In the genomic region with DNA sequence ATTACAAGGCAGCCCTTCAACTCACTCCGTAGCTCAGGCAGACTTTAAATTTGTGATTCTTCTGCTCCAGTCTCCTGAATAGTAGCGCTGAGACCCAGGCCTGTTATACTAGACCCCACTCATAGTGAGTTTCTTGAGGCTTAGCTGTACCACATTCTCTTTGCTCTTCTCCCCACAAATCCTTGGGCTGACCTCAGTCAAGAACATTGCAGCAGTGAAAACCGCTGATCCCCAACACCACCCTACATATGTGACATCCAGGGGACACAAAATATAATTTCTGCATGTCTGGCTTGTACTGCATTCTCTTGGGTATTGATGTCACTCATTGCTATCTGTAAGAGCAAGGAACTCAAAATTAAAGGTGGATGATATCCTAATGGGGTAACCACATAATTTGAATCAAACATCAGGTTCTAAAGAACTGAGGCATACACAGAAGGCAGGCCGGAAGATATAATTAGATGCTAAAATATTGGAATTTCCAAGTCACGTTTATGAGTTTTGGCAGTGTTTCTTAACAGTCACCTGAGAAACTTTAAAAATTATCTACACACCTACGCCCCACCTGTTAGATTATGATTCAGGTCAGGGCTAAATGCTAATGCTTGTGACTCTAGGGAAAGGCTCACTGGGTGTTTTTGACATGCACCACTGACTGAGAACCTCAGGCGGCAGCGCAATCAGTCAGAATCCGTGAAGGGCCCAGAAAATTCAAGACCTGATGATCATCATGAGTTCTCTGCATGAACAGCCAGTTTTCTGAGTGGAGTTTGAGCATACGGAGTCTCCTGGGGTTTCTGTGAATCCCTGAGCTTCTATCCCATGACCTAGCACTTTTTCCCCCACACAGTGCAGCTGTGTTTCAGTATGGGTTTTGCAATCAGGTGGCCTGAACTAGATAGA, we compare ENCODE assay signal across 14 mouse cellular contexts. TPM values are rescaled to one million over a fixed set of nuclear protein-coding genes. Genes with fewer than 3 reads are reported as not detected.
DNase-seq lines count a peak whose midpoint lies in the region; ATAC-seq and TF ChIP-seq lines count a peak whose summit lies in the region.
"Had no signal": no experiment of that assay in that cellular context is flagged by ENCODE, and none has a peak within 500 bp of the region (broad histone marks: within the 10 kb centered on the region; RNA-seq: fewer than 3 reads in every experiment).

No protein-coding gene starts in this region.

- WGBS in heart, postnatal 0 days: 88% methylated on average over 10 of the region's 10 CpGs
- 47% methylated on average over 10 of the region's 10 CpGs for WGBS in kidney, adult 2 months
- 77% methylated on average over 10 of the region's 10 CpGs for WGBS in macrophage (ENCODE audit: missing documents)

- peak overlapping the region; percentile 65 for H3K27ac ChIP-seq in heart, postnatal 0 days (ENCODE audit: low read depth)
- H3K27ac ChIP-seq in kidney, adult 2 months (ENCODE audit: insufficient read depth, low read depth, low read length): peak overlapping the region; percentile 94
- H3K27ac ChIP-seq in macrophage: peak overlapping the region; percentile 83
- H3K27ac ChIP-seq: neural tube, embryonic 12.5 days had no signal

- no peak for ATAC-seq in heart, postnatal 0 days (ENCODE audit: insufficient read depth, low read depth)
- ATAC-seq in cerebellum, adult (ENCODE audit: insufficient number of reproducible peaks, low FRiP score, low TSS enrichment): no peak
- ATAC-seq: intestine, embryonic 15.5 days had no signal

- no peak overlapping the region for H3K9ac ChIP-seq in heart, postnatal 0 days (replicated peaks; ENCODE audit: low read depth, low read length)
- H3K9ac ChIP-seq: embryonic facial prominence, embryonic 13.5 days; intestine, embryonic 15.5 days; neural tube, embryonic 12.5 days had no signal

- TF ChIP-seq POLR2A in kidney, adult 2 months (IDR thresholded peaks at IDR 0.05; ENCODE audit: low read depth, low read length): no peak

- H3K36me3 ChIP-seq in heart, postnatal 0 days (replicated peaks; ENCODE audit: control insufficient read depth, insufficient read depth, low read length): no peaks in the 10 kb centered on the region
- H3K36me3 ChIP-seq in kidney, adult 2 months (ENCODE audit: control insufficient read depth, insufficient read depth, low read length): peaks cover 23% of the 10 kb centered on the region; the same call in 1 of the 2 replicates
- peaks cover 12% of the 10 kb centered on the region; the same call in 1 of the 2 replicates for H3K36me3 ChIP-seq in macrophage (ENCODE audit: inconsistent target)
- H3K36me3 ChIP-seq: embryonic facial prominence, embryonic 13.5 days; heart, embryonic 12.5 days; intestine, embryonic 15.5 days; neural tube, embryonic 12.5 days had no signal

- H3K27me3 ChIP-seq in heart, postnatal 0 days (ENCODE audit: control insufficient read depth, insufficient read depth, low read length): no peaks in the 10 kb centered on the region
- no peaks in the 10 kb centered on the region for H3K27me3 ChIP-seq in kidney, adult 2 months (replicated peaks; ENCODE audit: control insufficient read depth, insufficient read depth, low read length)
- H3K27me3 ChIP-seq: embryonic facial prominence, embryonic 13.5 days; intestine, embryonic 15.5 days; neural tube, embryonic 12.5 days had no signal

- peaks cover 5% of the 10 kb centered on the region; the same call in 1 of the 2 replicates for H3K4me1 ChIP-seq in heart, postnatal 0 days (ENCODE audit: control insufficient read depth, insufficient read depth)
- peaks cover 23% of the 10 kb centered on the region for H3K4me1 ChIP-seq in kidney, adult 2 months (ENCODE audit: control insufficient read depth, insufficient read depth, low read length)
- H3K4me1 ChIP-seq: embryonic facial prominence, embryonic 13.5 days; heart, embryonic 12.5 days; intestine, embryonic 15.5 days; neural tube, embryonic 12.5 days had no signal

- no peaks in the 10 kb centered on the region for H3K9me3 ChIP-seq in heart, postnatal 0 days (replicated peaks; ENCODE audit: control insufficient read depth, low read length)
- H3K9me3 ChIP-seq: embryonic facial prominence, embryonic 13.5 days; heart, embryonic 12.5 days; intestine, embryonic 15.5 days; neural tube, embryonic 12.5 days had no signal

- TF ChIP-seq CTCF in heart, postnatal 0 days (IDR thresholded peaks at IDR 0.05; ENCODE audit: low read depth): no peak
- TF ChIP-seq CTCF in kidney, adult 2 months (conservative IDR thresholded peaks at IDR 0.05; ENCODE audit: insufficient read depth, insufficient read length, low read depth, low read length): no peak

- DNase-seq in heart, postnatal 0 days (ENCODE audit: low spot score): no peak
- no peak for DNase-seq in heart, postnatal 36 days
- DNase-seq in NIH3T3 (ENCODE audit: low read depth): peak; percentile 42
- DNase-seq in kidney, adult 2 months: peak; percentile 86
- DNase-seq in layer of hippocampus, postnatal 25 days (ENCODE audit: extremely low spot score in 1 of 2, low spot score in 1 of 2): no peak
- no peak for DNase-seq in spleen, postnatal 4 days (ENCODE audit: low spot score in 2 of 2)
- DNase-seq: cerebellum, adult 11 months; right cerebral cortex, adult 18-20 months had no signal

- no peak overlapping the region for H3K4me2 ChIP-seq in heart, postnatal 0 days (ENCODE audit: low read depth, low read length)
- H3K4me2 ChIP-seq: embryonic facial prominence, embryonic 13.5 days; heart, embryonic 12.5 days; intestine, embryonic 15.5 days; neural tube, embryonic 12.5 days had no signal

- no peak overlapping the region for H3K4me3 ChIP-seq in heart, postnatal 0 days (ENCODE audit: low read depth, low read length)
- H3K4me3 ChIP-seq in kidney, adult 2 months (ENCODE audit: insufficient read depth, low read depth, low read length): no peak overlapping the region
- no peak overlapping the region for H3K4me3 ChIP-seq in macrophage (ENCODE audit: inconsistent target)
- H3K4me3 ChIP-seq: embryonic facial prominence, embryonic 13.5 days; heart, embryonic 12.5 days; intestine, embryonic 15.5 days; neural tube, embryonic 12.5 days had no signal

- no peak for TF ChIP-seq EP300 in heart, postnatal 0 days (IDR thresholded peaks at IDR 0.05; ENCODE audit: low read depth)

- H3K79me2 ChIP-seq in macrophage (ENCODE audit: inconsistent target): peaks cover 24% of the 10 kb centered on the region

- intact Hi-C loops in heart, postnatal 36 days (cut with DNase I): no loop called here

RNA-seq across cellular contexts. Expression of a gene that starts 8.5 kb away (rescaled TPM):
- total RNA-seq in heart, postnatal 0 days (2014; rRNA removed; ENCODE audit: low replicate concordance): 3.3 and 4.2 TPM in 2 replicates
- 0.84 and 0.89 TPM in 2 replicates for polyA plus RNA-seq in heart, postnatal 0 days (2015; fragmentation: Nextera tagmentation; extraction: Ambion mirVana)
- 1 to 10 TPM; 6.1 to 6.2 TPM for total RNA-seq in heart, postnatal 36 days (2021)
- 261 and 276 TPM in 2 replicates for polyA plus RNA-seq in kidney, adult 2 months (2012; rRNA removed)
- 100 to 1,000 TPM in 7 of 26 experiments, 10 to 100 TPM in 18, 1 to 10 TPM in 1; 9.6 to 345 (median 38.2) TPM for total RNA-seq in macrophage (2018; cell fraction: chromatin; rRNA removed)
- total RNA-seq in macrophage (2018; cell fraction: cytosol; rRNA removed): 100 to 1,000 TPM in 7 of 26 experiments, 10 to 100 TPM in 19; 41.3 to 309 (median 83.1) TPM
- total RNA-seq in macrophage (2018; cell fraction: nucleus; rRNA removed): 100 to 1,000 TPM in 13 of 26 experiments, 10 to 100 TPM in 13; 32.6 to 727 (median 100) TPM
- polyA plus RNA-seq in macrophage (2018): 44.2 to 693 TPM (median 52.7 TPM) in 3 replicates
- total RNA-seq in layer of hippocampus, postnatal 25 days (2021): 1 to 10 TPM; 3.5 to 4.0 TPM

RNA-seq across cellular contexts. Expression of a gene that starts 51.0 kb away (rescaled TPM):
- 74.5 and 107 TPM in 2 replicates for total RNA-seq in heart, postnatal 0 days (2014; rRNA removed; ENCODE audit: low replicate concordance)
- polyA plus RNA-seq in heart, postnatal 0 days (2015; fragmentation: Nextera tagmentation; extraction: Ambion mirVana): 60.8 and 72.5 TPM in 2 replicates
- 10 to 100 TPM; 51.4 to 52.8 TPM for total RNA-seq in heart, postnatal 36 days (2021)
- 15.4 and 16.0 TPM in 2 replicates for polyA plus RNA-seq in kidney, adult 2 months (2012; rRNA removed)
- total RNA-seq in macrophage (2018; cell fraction: chromatin; rRNA removed): 100 to 1,000 TPM in 3 of 26 experiments, 10 to 100 TPM in 23; 14.3 to 109 (median 64.6) TPM
- 10 to 100 TPM in 19 of 26 experiments, 1 to 10 TPM in 7; 4.5 to 18.4 (median 13.5) TPM for total RNA-seq in macrophage (2018; cell fraction: cytosol; rRNA removed)
- 10 to 100 TPM in 25 of 26 experiments, 1 to 10 TPM in 1; 7.4 to 72.9 (median 29.9) TPM for total RNA-seq in macrophage (2018; cell fraction: nucleus; rRNA removed)
- polyA plus RNA-seq in macrophage (2018): 12.2 to 24.7 TPM (median 16.2 TPM) in 3 replicates
- total RNA-seq in layer of hippocampus, postnatal 25 days (2021): 100 to 1,000 TPM; 205 to 212 TPM

Comparison
In these comparisons a context has a peak if more than half of its experiments do, and no peak if none do; other contexts are left out.
1. DNase-seq: peak in NIH3T3 (single experiment) and kidney, adult 2 months (single experiment); none in heart, postnatal 0 days (single experiment), heart, postnatal 36 days (0 of 2), layer of hippocampus, postnatal 25 days (0 of 2) and spleen, postnatal 4 days (0 of 2).
2. Peak in every context shown above with its lines, with median percentiles within 50 percentile points of each other: H3K27ac ChIP-seq.